Mouse (Mus musculus) left cerebral cortex, postnatal 14 days (tissue): ENCODE measurements around the gene Tmem50a. TPM values are rescaled to one million over a fixed set of nuclear protein-coding genes. Genes with fewer than 3 reads are reported as not detected.

Source experiments
- DNase-seq, 2 experiments: peaks; one replicate each; pipeline ENCODE4 v3.0.0; 2021 to 2022; ENCODE audit warnings: low spot score in 2 of 2, mixed read lengths in 1 of 2
- intact Hi-C: fragments of 180-260 bp; cut with DNase I; formaldehyde crosslinking; loops from one replicate; pipeline ENCODE4 v1.15.1; 2025
- long read RNA-seq, 2 experiments: library from polyadenylated mRNA; stranded (forward); transcript quantifications; one replicate each; pipeline ENCODE4 v2.0.0; 2021
- total RNA-seq, 2 experiments: library from RNA; stranded (reverse); gene quantifications; 2 replicates each; pipeline ENCODE4 v1.2.3; 2021

Gene Tmem50a
- total RNA-seq = 100 to 1,000 TPM; 125 to 129 TPM
- long read RNA-seq, experiment 1, transcript Tmem50a-201 (7 exons, 1,204 nt) = major isoform, 141 of 163 reads
- long read RNA-seq, experiment 1, transcript Tmem50a-202 (7 exons, 719 nt) = minor isoform, 6 of 163 reads
- long read RNA-seq, experiment 1, partial matches to known transcripts = 3 of 163 reads
- long read RNA-seq, experiment 1, other reads (novel, unspliced or antisense) = 13 of 163 reads
- long read RNA-seq, experiment 2, transcript Tmem50a-202 (7 exons, 719 nt) = minor isoform, 6 of 122 reads
- long read RNA-seq, experiment 2, transcript Tmem50a-201 (7 exons, 1,204 nt) = major isoform, 106 of 122 reads
- long read RNA-seq, experiment 2, partial matches to known transcripts = 2 of 122 reads
- long read RNA-seq, experiment 2, other reads (novel, unspliced or antisense) = 8 of 122 reads

DNA sequence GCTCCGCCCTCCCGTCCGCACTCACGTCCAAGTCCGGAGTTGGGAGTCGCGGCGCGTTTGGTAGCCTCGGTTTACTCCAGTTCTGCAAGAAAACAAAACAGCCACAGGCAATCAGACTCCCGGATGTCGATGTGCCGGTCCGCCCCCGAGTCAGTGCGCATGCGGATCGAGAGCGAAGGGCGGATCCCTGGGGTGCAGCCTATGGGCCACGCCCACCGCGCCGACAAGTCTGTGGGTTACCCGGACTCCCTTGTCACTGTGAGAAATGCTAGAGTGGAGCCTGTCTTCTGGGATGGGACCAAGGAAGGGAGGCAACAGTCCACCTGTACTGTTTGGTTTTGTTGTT lies at the start of gene Tmem50a:
TSS of gene Tmem50a (minus strand) at position 161 of the 346 bp plus-strand sequence.
- intact Hi-C loops = no loop called here
- DNase-seq = peak; percentile 93

DNA sequence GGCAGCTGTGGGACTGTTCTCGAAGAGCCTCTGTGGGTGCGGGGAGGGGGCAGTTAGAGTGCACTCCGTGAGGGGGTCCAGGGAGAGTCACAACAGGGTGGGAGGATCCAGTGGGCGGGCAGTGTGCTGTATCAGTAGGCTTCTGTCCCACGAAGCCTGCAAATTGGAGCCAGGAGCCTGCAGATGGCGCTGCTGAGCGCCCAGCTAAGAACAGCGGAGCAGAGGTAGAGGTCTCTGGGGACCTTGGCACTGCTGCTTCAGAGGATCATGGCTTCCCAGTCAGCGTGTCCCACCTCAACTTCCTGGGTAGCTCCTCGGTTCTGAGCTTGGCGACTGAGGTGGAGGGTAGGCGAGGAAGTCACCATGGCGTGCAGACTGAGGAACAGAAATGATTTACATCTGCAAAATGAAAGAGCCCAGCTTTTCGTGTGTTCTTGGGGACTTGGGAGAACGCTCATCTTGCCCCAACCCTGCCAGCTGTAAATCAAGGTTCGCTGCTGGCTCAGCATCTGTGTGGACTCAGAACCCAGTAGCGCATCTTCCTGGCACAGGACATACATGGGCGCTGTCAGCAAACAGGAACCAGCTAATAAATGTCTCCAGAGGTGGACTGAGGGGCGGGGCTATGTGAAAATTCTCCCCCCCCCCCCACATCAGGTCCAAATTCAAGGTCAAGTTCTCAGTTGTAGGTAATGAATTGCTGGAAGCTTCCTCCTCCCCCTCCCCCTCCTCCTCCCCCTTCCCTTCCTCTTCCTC lies 48.4 kb upstream of the Tmem50a start:
- intact Hi-C loops = no loop called here

DNA sequence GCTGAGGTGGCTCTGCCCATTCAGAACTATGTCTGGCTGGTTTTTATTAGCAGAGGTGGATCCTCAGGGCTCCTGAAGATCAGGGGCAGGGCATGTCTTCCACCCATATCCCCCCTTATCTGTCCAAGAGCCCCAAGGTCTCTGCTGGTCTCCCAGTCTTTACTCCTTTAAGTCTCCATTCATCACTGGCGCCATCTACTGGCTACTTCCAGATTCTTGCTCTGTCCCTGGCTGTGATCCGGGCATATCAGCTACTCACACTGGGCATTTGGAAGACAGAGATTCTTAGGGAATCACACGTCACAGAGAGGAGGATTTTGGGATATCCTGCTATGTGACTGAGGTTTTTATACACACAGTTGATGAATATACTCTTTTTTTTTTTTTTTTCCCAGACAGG lies 41.5 kb upstream of the Tmem50a start:
- intact Hi-C loops = no loop called here
- peak; percentile 54 to 65 for DNase-seq

More for the DNA sequence above, 48.4 kb upstream of the Tmem50a start:
- no peak for DNase-seq

DNA sequence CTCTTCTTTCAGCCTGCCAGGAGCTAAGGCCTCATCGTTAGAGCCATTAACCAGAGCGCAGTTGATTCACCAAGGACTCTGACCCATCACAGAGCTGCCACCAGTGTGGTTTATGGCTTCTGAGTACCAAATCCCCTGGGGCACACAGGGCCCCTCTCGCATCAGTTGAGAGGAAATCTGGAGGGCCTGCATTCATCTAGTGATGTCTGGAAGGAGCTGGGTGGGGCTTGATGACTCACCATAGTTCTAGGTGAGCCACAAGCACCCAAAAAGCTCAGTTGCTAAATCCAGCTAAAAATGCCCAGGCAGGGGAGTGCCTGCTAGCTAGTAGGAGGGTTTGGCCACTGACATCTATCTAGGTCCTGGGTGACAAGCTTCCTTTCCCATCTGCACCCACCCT lies 41.0 kb upstream of the Tmem50a start:
- intact Hi-C loops = no loop called here
- DNase-seq = no peak

DNA sequence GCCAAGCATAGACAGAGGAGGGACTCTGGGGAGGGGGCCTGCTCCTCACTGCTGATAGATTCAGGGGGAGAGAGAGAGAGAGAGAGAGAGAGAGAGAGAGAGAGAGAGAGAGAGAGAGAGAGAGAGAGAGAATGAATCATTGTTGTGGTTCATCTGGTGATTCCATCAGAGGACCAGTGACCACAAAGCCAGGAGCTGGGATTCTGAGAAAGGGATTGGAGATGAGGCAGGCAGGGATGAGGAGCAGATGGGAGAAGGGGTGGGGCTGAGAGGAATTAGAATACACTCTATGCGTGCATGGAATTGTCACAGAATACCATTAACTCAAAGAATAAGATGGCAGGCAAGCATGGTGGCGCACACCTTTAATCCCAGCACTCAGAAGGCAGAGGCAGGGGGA lies 40.4 kb upstream of the Tmem50a start:
- DNase-seq = no peak
- intact Hi-C loops = no loop called here

DNA sequence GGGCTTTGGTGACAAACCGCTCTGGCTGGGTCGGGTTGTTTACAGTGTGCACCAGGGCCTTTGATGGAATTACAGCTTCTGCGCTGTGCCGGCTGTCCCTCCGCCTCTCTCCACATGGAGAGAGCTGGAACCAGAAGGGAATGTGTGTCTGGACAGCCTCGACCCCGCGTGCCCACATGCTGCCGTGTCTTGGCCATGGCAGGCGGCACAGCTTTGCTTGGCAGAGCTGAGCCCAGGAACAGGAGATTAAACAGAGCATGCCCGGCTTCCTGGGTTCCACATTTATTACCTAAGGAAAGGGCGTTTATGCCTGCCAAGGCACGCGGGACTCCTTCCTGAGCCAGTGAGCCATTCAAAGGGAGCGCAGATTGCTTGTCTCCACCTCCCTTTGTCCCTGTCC lies 39.6 kb upstream of the Tmem50a start:
- intact Hi-C loops = no loop called here
- no peak for DNase-seq

DNA sequence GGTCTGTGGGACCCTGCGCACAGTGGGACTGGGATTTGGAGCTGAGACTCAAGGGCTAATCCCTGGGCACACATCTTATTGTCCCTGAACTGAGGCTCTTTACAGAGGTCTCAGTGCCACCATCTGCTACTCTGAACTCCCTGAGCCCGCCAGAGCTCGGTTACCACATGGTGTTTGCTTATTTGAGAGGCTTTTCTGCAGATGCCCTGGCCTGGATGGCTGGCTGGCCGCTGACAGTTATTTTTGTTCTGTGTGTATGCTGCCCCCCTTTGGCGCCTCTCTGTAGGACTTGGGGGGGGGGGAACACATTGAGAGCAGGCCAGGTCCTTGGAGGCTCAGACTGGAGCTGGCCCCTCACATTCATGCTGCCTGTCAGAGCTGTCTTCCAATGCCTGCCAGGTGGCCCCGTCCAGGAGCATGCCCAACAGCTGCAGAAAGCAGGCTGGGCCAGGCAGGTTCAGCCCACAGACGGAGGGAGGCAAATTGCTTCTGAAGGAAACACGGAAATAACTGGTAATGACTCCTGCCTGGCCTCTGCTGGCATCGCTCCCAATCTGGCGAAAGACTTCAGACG lies 35.8 kb upstream of the Tmem50a start:
- DNase-seq = no peak
- intact Hi-C loops = no loop called here

DNA sequence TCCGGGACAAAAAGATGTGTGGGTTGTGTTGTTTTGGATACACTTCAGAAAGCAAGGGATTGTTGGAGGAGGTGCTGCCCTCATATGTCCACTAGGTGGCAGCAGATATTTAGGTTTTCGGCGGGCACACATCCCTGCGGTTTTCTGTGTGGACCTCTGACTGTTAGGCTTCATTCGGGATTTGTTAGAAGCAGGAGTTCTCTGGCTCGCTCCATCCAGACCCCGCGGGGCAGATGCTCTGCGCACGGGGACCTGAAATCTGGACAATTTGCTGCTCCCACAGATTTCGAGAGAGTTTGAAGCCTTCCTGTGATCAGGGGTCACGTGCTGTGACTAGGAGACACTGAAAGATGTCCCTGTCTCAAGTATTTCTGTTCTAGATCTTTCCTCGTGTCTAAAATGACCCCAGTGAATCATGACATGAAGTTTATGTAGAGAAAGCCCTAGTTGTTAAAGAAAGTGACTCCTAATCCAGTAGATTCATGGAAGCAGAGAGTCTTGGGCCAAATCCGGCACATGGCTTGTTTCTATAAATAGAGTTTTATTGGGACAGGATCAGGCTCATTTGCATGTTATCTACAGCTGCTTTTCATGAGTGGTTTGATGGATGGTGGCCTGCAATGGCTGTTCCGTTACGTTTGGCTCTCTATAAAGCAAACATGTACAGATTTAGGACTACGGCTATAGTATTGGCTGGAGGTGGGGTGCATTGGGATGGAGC lies 31.4 kb upstream of the Tmem50a start:
- peak; percentile 84 to 88 for DNase-seq
- intact Hi-C loops = loop anchor here (1.0 to 5.0 kb wide), 3 partner anchors 119 to 371 kb away; no protein-coding TSS in a partner anchor

DNA sequence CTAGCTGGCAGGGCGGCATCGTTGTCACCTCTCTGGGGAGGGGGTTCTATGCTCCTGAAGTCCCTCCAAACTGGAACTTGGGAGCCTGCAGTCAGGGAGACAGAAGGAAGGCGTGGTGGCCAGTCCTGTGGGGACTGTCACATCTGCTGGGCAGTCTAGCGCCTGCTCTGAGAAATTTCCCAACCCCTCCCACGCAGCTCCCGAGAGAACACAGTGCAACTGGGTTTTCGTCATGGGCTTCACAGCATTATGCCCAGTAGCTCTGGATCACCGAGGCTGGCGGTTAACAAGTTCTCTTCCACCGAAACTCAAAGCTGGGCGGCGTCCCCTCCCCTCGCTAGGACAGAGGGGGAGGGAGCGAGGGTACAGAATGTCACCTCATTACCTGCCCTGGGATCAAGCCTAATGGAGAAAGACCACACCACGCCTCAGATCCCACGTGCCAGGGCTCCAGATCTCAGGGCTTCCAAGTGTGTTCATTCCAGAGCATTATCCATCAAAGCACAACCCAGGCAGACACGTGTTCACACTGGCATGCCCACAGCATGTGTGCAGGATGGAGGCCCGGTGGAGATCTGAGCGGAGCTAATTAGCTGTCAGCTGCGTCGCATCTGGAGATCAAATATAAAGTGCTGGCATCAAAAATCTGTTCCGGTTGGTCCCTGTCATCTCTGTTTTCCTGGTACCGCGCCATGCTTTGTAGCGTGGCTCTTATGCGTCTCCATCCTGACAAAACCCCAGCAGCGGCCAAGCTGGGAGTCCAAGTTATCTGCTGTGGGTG lies 29.1 kb upstream of the Tmem50a start:
- intact Hi-C loops = no loop called here

DNA sequence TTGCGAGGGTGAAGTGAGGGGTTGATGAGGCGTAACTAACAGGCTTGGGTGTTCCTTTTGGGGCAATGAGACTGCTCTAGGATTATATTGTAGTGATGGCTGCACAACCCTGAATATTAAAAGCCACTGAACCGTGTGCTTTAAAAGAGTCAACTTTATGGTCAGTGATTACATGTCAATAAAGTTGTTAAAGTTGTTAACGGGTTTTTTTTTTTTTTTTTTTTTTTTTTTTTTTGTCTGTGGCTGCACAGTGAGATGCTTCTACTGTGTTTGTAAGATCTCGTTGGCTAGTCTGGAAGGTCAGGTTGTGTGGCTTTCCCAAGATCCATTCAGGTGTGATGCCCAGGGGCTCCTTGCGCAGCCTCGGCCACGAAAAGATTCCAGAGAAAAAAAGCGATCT lies 25.1 kb upstream of the Tmem50a start:
- intact Hi-C loops = no loop called here
- no peak for DNase-seq

More for the DNA sequence above, 29.1 kb upstream of the Tmem50a start:
- DNase-seq = peak; percentile 62 to 73

DNA sequence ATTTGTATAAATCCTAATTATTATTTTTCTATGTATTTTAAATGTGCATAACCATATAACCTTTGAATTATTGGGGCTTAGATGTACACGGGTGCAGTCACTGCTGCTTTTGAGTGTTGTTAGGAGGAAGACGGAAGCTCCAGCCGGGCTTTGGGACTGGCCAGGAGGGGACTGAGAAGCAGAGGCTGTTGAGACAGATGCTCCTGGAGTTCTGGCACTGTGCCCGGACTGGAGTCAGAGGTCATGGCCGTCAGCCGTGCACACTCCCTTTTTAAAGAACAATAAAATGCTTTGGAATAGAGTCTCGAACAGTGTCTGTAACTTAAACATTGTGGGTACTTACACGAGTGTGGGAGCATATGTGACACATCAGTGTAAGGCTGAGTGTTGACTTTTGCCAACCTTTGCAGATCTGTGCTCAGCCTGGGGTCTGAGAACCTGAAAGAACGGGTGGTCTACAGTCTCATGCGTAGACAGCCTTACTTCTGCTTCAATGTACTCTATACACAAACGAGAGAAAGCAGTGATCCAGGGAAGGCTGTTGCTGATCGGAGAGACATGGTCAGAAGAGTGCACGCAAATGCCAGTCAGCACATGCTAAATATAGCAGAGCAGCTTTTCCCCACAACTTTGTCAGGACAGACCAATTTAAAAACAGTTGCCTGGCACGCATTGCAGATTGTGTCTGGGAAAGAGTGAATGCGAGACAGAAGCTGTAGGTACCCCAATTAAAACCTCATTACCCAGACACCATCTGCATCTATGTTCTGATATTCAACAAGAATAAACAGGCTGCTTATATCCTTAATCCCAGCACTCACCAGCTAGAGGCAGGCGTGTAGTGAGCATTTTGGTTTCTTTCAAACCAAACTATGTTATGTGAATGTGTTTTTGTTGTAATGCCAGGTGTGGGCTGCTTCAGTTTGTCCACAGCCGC lies 22.7 kb upstream of the Tmem50a start:
- intact Hi-C loops = no loop called here
- DNase-seq = no peak

DNA sequence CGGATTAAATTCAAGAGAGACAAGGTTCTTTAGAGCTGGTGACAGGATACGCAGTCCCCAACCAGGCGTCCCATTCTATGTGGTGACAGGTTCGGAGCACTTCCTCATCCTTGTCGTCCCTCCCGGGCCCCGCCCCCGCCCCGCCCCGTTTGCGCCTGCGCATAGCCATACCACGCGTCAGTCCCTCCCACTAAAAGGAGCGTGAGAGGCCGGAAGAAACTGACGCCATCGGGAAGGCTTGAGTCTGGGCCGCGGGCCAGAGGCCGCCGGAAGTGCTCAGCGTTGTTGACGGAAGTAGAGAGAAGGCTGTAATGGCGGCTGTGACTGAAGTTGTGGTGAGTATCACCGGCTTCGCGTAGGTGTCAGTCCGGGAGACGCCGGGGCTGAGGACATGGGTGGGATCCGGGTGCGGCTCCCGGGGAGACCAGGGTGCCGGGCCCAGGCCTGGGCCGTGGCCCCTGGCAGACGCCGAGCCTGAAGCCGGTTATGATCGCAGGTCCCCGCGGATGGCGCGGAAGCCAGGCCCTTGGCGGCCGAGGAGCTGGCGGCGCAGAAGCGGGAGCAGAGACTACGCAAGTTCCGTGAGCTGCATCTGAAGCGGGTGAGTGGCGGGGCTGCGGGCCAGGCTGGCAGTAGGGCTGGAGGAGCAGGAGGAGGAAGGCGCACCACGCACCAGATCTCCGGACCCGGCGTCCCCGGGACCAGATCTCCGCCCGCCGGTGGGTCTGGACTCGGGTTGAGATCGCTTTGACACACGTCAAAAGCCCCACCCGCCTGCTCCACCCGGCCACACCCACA lies 16.1 kb upstream of the Tmem50a start, which contains the start of gene Syf2:
TSS of gene Syf2 (plus strand) at position 215 of the 798 bp plus-strand sequence.
- peak; percentile 96 to 97 for DNase-seq
- intact Hi-C loops = loop anchor here (5.0 kb wide), 1 partner anchor 416 kb away; no protein-coding TSS in a partner anchor

DNA sequence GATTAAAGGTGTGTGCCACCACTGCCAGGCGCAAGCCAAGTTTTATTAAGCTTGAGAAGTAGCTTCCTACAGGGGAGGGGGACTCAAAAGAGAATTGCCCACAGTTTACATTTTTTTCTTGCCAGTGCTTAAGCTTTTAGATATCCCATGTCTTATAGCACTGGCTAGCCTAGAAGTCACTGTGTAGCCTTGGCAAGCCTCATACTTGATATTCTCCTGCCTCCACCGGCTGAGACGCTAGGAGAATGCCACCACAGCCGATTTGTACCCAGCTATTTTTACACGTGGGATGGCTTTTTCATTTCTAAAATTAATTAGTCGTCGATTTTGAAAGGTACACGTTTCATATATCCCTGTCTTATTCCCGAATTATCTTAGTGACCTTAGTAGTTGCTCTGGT lies 15.4 kb upstream of the Tmem50a start:
- intact Hi-C loops = loop anchor here (5.0 kb wide), 1 partner anchor 417 kb away; no protein-coding TSS in a partner anchor
- no peak for DNase-seq

DNA sequence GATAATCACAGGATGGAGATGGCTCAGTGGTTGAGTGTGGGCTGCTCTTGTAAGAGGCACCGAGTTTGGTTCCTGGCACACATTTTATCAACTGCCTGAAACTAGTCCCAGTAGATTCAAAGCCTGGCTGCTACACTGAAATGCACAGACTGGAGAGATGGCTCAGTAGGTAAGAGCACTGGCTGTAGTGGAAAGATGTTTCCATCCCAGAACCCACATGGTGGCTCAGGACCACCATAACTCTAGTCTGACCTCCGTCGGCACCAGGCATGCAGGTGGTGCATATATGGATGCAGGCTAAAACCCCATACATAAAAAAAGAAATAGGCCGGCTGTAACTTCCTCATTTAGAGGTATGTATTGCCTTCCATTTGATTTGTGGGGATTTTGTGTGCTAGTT lies 14.7 kb upstream of the Tmem50a start:
- no peak for DNase-seq

DNA sequence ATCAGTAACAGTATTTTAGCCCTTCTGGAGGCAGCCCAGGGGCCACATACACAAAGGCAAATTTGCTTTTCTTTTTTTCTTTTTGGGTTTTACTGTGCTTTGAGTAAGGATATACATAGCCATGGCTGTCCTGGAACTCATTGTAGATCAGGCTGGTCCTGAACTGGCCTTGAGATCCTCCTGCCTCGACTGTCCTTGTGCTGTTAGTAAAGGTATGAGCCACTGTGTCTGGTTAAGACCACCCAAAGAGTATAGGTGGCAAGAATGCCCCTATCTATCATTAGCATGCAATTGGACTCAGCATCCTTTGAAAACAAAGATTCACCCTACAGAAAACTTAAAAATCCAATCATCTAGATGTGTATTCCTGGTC lies 13.6 kb upstream of the Tmem50a start:
- intact Hi-C loops = loop anchor here (10.0 kb wide), 1 partner anchor 946 kb away; the partner anchor contains the start of gene Pnrc2
- no peak for DNase-seq

More for the DNA sequence above, 14.7 kb upstream of the Tmem50a start:
- intact Hi-C loops = loop anchor here (10.0 kb wide), 1 partner anchor 945 kb away; the partner anchor contains the start of gene Pnrc2

DNA sequence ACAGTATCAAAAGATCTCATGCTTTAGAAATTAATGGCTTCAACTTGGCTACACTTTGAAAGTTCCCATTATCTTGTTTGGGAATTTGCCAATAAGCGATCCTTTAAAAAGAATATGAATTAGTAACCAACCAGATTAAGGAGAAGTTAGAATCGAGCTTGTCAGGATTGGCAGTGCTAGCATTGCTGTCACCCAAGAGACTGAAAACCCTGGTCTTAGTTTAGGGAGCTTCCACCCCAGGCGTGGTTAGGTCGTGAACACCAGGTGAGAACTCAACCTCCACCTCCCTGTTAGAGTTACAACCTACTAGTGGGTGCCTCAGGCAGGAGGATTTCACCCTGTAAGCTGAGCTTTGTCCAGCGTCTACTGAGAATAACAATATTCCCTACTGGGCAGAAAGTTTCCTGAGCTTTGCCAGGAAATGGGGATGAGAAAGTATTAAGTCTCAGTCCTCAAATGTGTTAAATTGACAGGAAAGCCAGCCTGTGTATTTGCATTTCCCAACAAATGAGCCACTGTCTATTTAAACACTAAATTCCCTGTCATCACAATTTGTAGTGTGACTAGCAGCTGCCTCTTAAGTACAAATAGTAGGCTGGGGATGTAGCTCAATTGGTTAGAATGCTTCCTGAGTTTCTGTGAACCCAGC lies 13.1 kb upstream of the Tmem50a start:
- DNase-seq = no peak
- intact Hi-C loops = loop anchor here (10.0 kb wide), 1 partner anchor 947 kb away; the partner anchor contains the start of gene Pnrc2
